Mouse (Mus musculus): ENCODE results near the gene Olfr220. TPM values are rescaled to one million over a fixed set of nuclear protein-coding genes. Genes with fewer than 3 reads are reported as not detected.

Gene Olfr220
- polyA plus RNA-seq, 1 experiment from 2014 or later, result not detected

- H3K4me3 ChIP-seq (ENCODE audit: low read depth, low read length), result no peak overlapping the region
- H3K4me1 ChIP-seq (ENCODE audit: control insufficient read depth, insufficient read depth, low read length), result no peaks in the 10 kb centered on the region
- no peak for DNase-seq (ENCODE audit: low spot score)
- WGBS, result 42% methylated on average over 2 of the region's 2 CpGs
- H3K9ac ChIP-seq (ENCODE audit: low read length), result no peak overlapping the region
- H3K36me3 ChIP-seq (ENCODE audit: control insufficient read depth, insufficient read depth, low read length), result no peaks in the 10 kb centered on the region
- no peak overlapping the region for H3K27ac ChIP-seq (ENCODE audit: low read depth, low read length)
- no peaks in the 10 kb centered on the region for H3K9me3 ChIP-seq (ENCODE audit: control insufficient read depth, low read length)
- ATAC-seq (ENCODE audit: insufficient read depth, low FRiP score, low TSS enrichment), result no peak
- H3K27me3 ChIP-seq (ENCODE audit: control insufficient read depth, insufficient read depth, low read length), result no peaks in the 10 kb centered on the region
- H3K4me2 ChIP-seq (ENCODE audit: low read depth), result no peak overlapping the region
These were observed 24.4 kb downstream of the Olfr220 start for GRCm38 (mm10) chr1:174466240-174466639.

DNA sequence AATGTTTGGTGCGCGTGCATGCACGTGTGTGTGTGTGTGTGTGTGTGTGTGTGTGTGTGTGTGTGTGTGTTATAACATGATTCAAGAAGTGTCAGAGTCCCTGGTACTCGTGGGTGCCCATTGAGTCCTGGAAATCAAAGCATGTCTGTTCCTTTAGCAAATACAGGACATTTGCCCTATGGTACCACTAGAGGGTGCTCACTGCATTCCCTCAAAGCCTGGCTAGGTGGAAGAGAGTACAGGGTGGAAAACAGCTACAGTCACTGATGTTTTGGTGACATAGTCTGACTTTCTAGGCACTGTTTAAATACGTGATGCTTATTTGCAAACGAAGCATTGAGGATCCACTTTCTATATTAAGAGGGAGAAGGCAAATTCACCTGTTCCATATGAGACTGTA lies 27.9 kb downstream of the Olfr220 start:
- Histone ChIP-seq H3K4me1 (ENCODE audit: control insufficient read depth, insufficient read depth, low read length) (no peaks in the 10 kb centered on the region), H3K4me2 (ENCODE audit: low read depth) (no peak overlapping the region), H3K9ac (ENCODE audit: low read length) (no peak overlapping the region), H3K36me3 (ENCODE audit: control insufficient read depth, insufficient read depth, low read length) (no peaks in the 10 kb centered on the region), H3K27ac (ENCODE audit: low read depth, low read length) (no peak overlapping the region), H3K9me3 (ENCODE audit: control insufficient read depth, low read length) (no peaks in the 10 kb centered on the region), H3K4me3 (ENCODE audit: low read depth, low read length) (no peak overlapping the region), H3K27me3 (ENCODE audit: control insufficient read depth, insufficient read depth, low read length) (no peaks in the 10 kb centered on the region)
- WGBS, result 6% methylated on average over 6 of the region's 6 CpGs
- DNase-seq (ENCODE audit: low spot score) (peak; percentile 47), ATAC-seq (ENCODE audit: insufficient read depth, low FRiP score, low TSS enrichment) (peak; percentile 67)

- 93% methylated on average over 6 of the region's 6 CpGs for WGBS
- no peak for ATAC-seq (ENCODE audit: insufficient read depth, low FRiP score, low TSS enrichment)
- Histone ChIP-seq H3K36me3 (ENCODE audit: control insufficient read depth, insufficient read depth, low read length) (no peaks in the 10 kb centered on the region), H3K27me3 (ENCODE audit: control insufficient read depth, insufficient read depth, low read length) (no peaks in the 10 kb centered on the region), H3K4me1 (ENCODE audit: control insufficient read depth, insufficient read depth, low read length) (no peaks in the 10 kb centered on the region), H3K9ac (ENCODE audit: low read length) (no peak overlapping the region), H3K27ac (ENCODE audit: low read depth, low read length) (no peak overlapping the region), H3K4me3 (ENCODE audit: low read depth, low read length) (no peak overlapping the region), H3K4me2 (ENCODE audit: low read depth) (no peak overlapping the region), H3K9me3 (ENCODE audit: control insufficient read depth, low read length) (no peaks in the 10 kb centered on the region)
- DNase-seq (ENCODE audit: low spot score), result no peak
These were observed 40.7 kb downstream of the Olfr220 start for GRCm38 (mm10) chr1:174482567-174482966.

GRCm38 (mm10) chr1:174500064-174500463 lies 58.2 kb downstream of the Olfr220 start:
- 26% methylated on average over 4 of the region's 4 CpGs for WGBS
- Histone ChIP-seq H3K9me3 (ENCODE audit: control insufficient read depth, low read length) (no peaks in the 10 kb centered on the region), H3K4me2 (ENCODE audit: low read depth) (no peak overlapping the region), H3K27me3 (ENCODE audit: control insufficient read depth, insufficient read depth, low read length) (no peaks in the 10 kb centered on the region), H3K27ac (ENCODE audit: low read depth, low read length) (peak overlapping the region; percentile 21; the same call in 1 of the 2 replicates), H3K4me1 (ENCODE audit: control insufficient read depth, insufficient read depth, low read length) (peaks cover 10% of the 10 kb centered on the region; the same call in 1 of the 2 replicates), H3K9ac (ENCODE audit: low read length) (no peak overlapping the region), H3K4me3 (ENCODE audit: low read depth, low read length) (no peak overlapping the region), H3K36me3 (ENCODE audit: control insufficient read depth, insufficient read depth, low read length) (no peaks in the 10 kb centered on the region)
- ATAC-seq (ENCODE audit: insufficient read depth, low FRiP score, low TSS enrichment), result no peak
- no peak for DNase-seq (ENCODE audit: low spot score)

Other genes starting within 250 kb of the Olfr220 start
- not detected in 2 replicates for gene Olfr419, start 190.0 kb upstream of the Olfr220 start, polyA plus RNA-seq (2014; fragmentation: Nextera tagmentation; extraction: Ambion mirVana)
- not detected in 2 replicates for gene Mptx1, start 111.6 kb upstream of the Olfr220 start, polyA plus RNA-seq (2014; fragmentation: Nextera tagmentation; extraction: Ambion mirVana)
- not detected in 2 replicates for gene Olfr417, start 77.0 kb upstream of the Olfr220 start, polyA plus RNA-seq (2014; fragmentation: Nextera tagmentation; extraction: Ambion mirVana)
- not detected in 2 replicates for gene Olfr248, start 51.0 kb upstream of the Olfr220 start, polyA plus RNA-seq (2014; fragmentation: Nextera tagmentation; extraction: Ambion mirVana)
- gene Olfr414, start 18.0 kb upstream of the Olfr220 start, polyA plus RNA-seq (2014; fragmentation: Nextera tagmentation; extraction: Ambion mirVana), result not detected in 2 replicates
- 6.9 and 7.4 TPM in 2 replicates for gene Fmn2, start 59.7 kb downstream of the Olfr220 start, polyA plus RNA-seq (2014; fragmentation: Nextera tagmentation; extraction: Ambion mirVana)